Mouse (Mus musculus): ENCODE data around the gene Ano1.

- TF ChIP-seq CTCF (IDR thresholded peaks at IDR 0.05; ENCODE audit: low read depth, low read length): no peak
- no peak for TF ChIP-seq POLR2A (IDR thresholded peaks at IDR 0.05; ENCODE audit: extremely low read depth, insufficient read depth, low read length)
Observed at GRCm38 (mm10) chr7:144667091-144667490, 84.7 kb downstream of the Ano1 start.

Data from liver, adult 2 months (tissue).